Mouse (Mus musculus): Measurements from ENCODE around the gene Serpina3c. TPM values are rescaled to one million over a fixed set of nuclear protein-coding genes. Genes with fewer than 3 reads are reported as not detected.
A peak's percentile ranks its signal among the peaks of the same experiment; 100 is the strongest.
"Not testable (repeated sequence)": the region's sequence is repeated elsewhere in the genome, so short reads cannot be mapped to it uniquely, and the experiment has no call there.

Serpina3c gene
- polyA plus RNA-seq, 1 experiment from 2014 or later = 0.05 TPM

DNA sequence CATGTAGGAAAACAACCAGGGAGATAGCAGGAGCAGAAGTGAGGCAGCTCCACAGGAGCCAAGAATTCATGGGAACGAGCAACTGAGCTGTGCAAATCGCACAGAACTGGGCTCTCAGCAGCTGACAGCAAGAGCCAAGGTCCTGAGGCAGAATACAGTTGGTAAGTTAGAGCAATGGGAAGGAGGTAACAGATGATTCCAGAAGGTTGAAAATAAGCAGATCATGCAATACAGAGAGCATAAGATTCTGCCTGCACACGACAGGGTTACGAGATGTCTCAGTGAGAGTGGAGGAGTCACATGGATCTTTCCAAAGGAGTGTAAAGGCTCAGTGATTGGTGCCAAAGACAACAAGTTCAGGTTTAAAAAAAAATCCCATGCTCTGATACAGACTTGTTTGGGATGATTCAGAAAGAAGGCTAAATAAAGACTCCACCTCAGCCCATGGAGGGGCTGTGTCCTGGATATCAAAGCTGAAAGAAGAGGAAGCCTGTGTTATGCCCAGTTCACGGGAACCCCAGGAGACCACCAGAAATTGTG, 28.6 kb downstream of the Serpina3c start:
- H3K36me3 ChIP-seq (replicated peaks; ENCODE audit: insufficient read depth, low read length) = no peaks in the 10 kb centered on the region
- no peak for DNase-seq

GRCm38 (mm10) chr12:104123996-104124395, 29.7 kb downstream of the Serpina3c start:
- Histone ChIP-seq H3K27me3 (ENCODE audit: insufficient read depth, low read length) (no peaks in the 10 kb centered on the region), H3K4me2 (ENCODE audit: low read depth, low read length) (no peak overlapping the region), H3K4me1 (ENCODE audit: insufficient read depth) (no peaks in the 10 kb centered on the region), H3K36me3 (replicated peaks; ENCODE audit: insufficient read depth, low read length) (no peaks in the 10 kb centered on the region), H3K27ac (ENCODE audit: low read depth) (no peak overlapping the region), H3K4me3 (ENCODE audit: low read depth, low read length) (no peak overlapping the region), H3K9ac (replicated peaks) (no peak overlapping the region), H3K9me3 (ENCODE audit: low read length) (no peaks in the 10 kb centered on the region)
- no peak for ATAC-seq
- no peak for DNase-seq
- no peak for TF ChIP-seq EP300 (IDR thresholded peaks at IDR 0.05; ENCODE audit: low read depth)
- TF ChIP-seq CTCF (IDR thresholded peaks at IDR 0.05; ENCODE audit: low read depth) = no peak
- WGBS (ENCODE audit: insufficient replicate concordance) = 58% methylated on average over 2 of the region's 2 CpGs

More for the DNA sequence above, 28.6 kb downstream of the Serpina3c start:
- 0 out of 2 replicates have a peak, but pooled peaks cover 2% of the 10 kb centered on the region for H3K4me1 ChIP-seq (ENCODE audit: insufficient read depth)
- H3K9me3 ChIP-seq (ENCODE audit: low read length) = no peaks in the 10 kb centered on the region
- WGBS (ENCODE audit: insufficient replicate concordance) = 71% methylated on average over 5 of the region's 5 CpGs
- H3K9ac ChIP-seq (replicated peaks) = no peak overlapping the region
- no peaks in the 10 kb centered on the region for H3K27me3 ChIP-seq (ENCODE audit: insufficient read depth, low read length)
- no peak overlapping the region for H3K27ac ChIP-seq (ENCODE audit: low read depth)
- no peak overlapping the region for H3K4me3 ChIP-seq (ENCODE audit: low read depth, low read length)
- TF ChIP-seq CTCF (IDR thresholded peaks at IDR 0.05; ENCODE audit: low read depth) = no peak
- no peak for TF ChIP-seq EP300 (IDR thresholded peaks at IDR 0.05; ENCODE audit: low read depth)
- ATAC-seq = no peak
- H3K4me2 ChIP-seq (ENCODE audit: low read depth, low read length) = no peak overlapping the region

GRCm38 (mm10) chr12:104123097-104123496, 30.6 kb downstream of the Serpina3c start:
- Histone ChIP-seq H3K27me3 (ENCODE audit: insufficient read depth, low read length) (no peaks in the 10 kb centered on the region), H3K36me3 (replicated peaks; ENCODE audit: insufficient read depth, low read length) (no peaks in the 10 kb centered on the region), H3K9ac (replicated peaks) (no peak overlapping the region), H3K4me2 (ENCODE audit: low read depth, low read length) (no peak overlapping the region), H3K4me3 (ENCODE audit: low read depth, low read length) (no peak overlapping the region), H3K9me3 (ENCODE audit: low read length) (no peaks in the 10 kb centered on the region), H3K27ac (ENCODE audit: low read depth) (no peak overlapping the region), H3K4me1 (ENCODE audit: insufficient read depth) (no peaks in the 10 kb centered on the region)
- no peak for TF ChIP-seq CTCF (IDR thresholded peaks at IDR 0.05; ENCODE audit: low read depth)
- TF ChIP-seq EP300 (IDR thresholded peaks at IDR 0.05; ENCODE audit: low read depth) = no peak
- no peak for ATAC-seq
- no peak for DNase-seq
- 44% methylated on average over 1 of the region's 1 CpGs for WGBS (ENCODE audit: insufficient replicate concordance)

DNA sequence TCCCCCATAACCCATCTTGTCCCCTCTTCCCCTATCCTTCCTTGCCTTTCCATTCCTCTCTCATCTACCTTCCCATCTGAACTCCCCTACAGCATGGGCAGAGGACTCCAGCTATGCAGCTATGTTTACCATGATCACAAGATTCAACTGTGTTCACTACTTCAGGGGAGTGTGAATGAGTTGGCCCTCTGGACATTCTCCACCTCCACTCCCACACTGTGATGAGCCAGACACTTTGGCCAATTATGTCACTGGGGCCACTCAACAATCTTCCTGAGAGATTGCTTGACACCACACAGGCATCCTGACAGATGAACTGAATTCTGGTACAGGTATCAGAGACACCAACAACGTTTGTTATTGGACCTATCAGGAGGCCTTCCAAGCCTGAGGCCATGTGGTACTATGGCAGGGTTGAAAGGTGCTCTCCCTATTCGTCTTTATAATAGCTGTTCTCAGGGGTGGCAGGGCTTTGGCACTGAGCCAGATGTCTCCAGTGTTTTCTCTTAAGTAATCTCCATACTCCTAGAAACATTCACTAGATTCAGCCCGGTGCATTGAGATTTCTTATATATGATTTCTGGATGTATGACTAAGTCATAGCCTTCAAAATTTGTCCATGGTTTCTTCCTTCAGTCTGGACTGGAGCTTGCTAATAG, 38.6 kb downstream of the Serpina3c start:
- 52% methylated on average over 3 of the region's 3 CpGs for WGBS (ENCODE audit: insufficient replicate concordance)
- no peak for TF ChIP-seq CTCF (IDR thresholded peaks at IDR 0.05; ENCODE audit: low read depth)
- TF ChIP-seq EP300 (IDR thresholded peaks at IDR 0.05; ENCODE audit: low read depth) = no peak

DNA sequence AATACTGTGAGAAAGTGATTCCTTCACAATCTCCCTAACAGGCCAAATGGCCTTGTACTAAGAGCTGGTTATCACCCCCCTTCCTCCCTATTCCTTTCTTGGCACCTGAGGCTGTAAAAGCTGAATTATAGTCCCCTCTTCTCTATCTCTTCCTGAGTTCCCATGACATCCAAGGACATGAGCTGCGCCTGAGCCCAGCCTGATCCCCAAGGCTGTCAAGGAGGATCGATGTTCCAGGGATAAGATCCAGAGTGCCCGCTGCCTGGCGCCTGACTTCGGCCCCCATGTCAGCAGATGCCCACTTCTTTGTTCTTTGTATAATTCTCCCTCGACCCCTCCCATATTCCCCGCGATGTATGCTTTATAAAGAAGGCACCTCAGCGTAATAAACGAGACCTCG, 41.3 kb downstream of the Serpina3c start, which contains the start of gene Serpina3a:
Gene Serpina3a (plus strand): TSS at position 392 of the 400 bp plus-strand sequence.
- H3K27ac ChIP-seq (ENCODE audit: low read depth); H3K36me3 ChIP-seq (replicated peaks; ENCODE audit: insufficient read depth, low read length); DNase-seq; ATAC-seq; H3K9me3 ChIP-seq (ENCODE audit: low read length); H3K9ac ChIP-seq (replicated peaks); H3K27me3 ChIP-seq (ENCODE audit: insufficient read depth, low read length); H3K4me2 ChIP-seq (ENCODE audit: low read depth, low read length); H3K4me3 ChIP-seq (ENCODE audit: low read depth, low read length): not testable (repeated sequence)
- WGBS (ENCODE audit: insufficient replicate concordance) = 82% methylated on average over 11 of the region's 11 CpGs
- peaks cover 19% of the 10 kb centered on the region for H3K4me1 ChIP-seq (ENCODE audit: insufficient read depth)

More for the DNA sequence above, 38.6 kb downstream of the Serpina3c start:
- H3K36me3 ChIP-seq (replicated peaks; ENCODE audit: insufficient read depth, low read length) = no peaks in the 10 kb centered on the region
- no peaks in the 10 kb centered on the region for H3K27me3 ChIP-seq (ENCODE audit: insufficient read depth, low read length)
- H3K4me3 ChIP-seq (ENCODE audit: low read depth, low read length) = no peak overlapping the region
- H3K4me2 ChIP-seq (ENCODE audit: low read depth, low read length) = no peak overlapping the region
- no peak overlapping the region for H3K9ac ChIP-seq (replicated peaks)
- ATAC-seq = no peak
- no peak for DNase-seq
- peaks cover 4% of the 10 kb centered on the region; the same call in 1 of the 2 replicates for H3K4me1 ChIP-seq (ENCODE audit: insufficient read depth)
- no peak overlapping the region for H3K27ac ChIP-seq (ENCODE audit: low read depth)
- no peaks in the 10 kb centered on the region for H3K9me3 ChIP-seq (ENCODE audit: low read length)

DNA sequence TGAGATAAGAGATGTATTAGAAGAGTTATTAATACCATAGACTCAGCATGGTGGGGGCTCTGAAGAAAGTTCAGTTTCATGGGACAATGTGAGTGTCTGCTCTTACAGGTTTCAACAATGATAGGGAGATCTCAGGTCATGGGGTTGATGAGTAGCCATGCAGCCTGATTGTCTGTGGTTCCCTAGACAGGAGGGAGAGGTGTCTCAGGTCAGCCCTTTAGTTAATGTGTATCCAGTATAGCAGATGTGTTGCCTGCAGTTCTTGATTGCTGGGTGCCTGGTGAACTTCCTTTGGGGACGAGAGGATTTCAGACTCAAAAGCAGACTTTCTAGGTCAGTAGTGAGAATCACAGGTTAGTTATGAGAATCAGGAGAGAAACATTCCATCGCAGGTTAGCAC, 45.2 kb downstream of the Serpina3c start:
- no peak overlapping the region for H3K4me2 ChIP-seq (ENCODE audit: low read depth, low read length)
- no peak for DNase-seq
- no peak for TF ChIP-seq EP300 (IDR thresholded peaks at IDR 0.05; ENCODE audit: low read depth)
- TF ChIP-seq CTCF (IDR thresholded peaks at IDR 0.05; ENCODE audit: low read depth) = no peak
- H3K27ac ChIP-seq (ENCODE audit: low read depth) = peak overlapping the region; percentile 30; the same call in 1 of the 2 replicates
- no peaks in the 10 kb centered on the region for H3K36me3 ChIP-seq (replicated peaks; ENCODE audit: insufficient read depth, low read length)
- ATAC-seq = no peak
- H3K9ac ChIP-seq (replicated peaks) = no peak overlapping the region
- no peak overlapping the region for H3K4me3 ChIP-seq (ENCODE audit: low read depth, low read length)
- H3K9me3 ChIP-seq (ENCODE audit: low read length) = no peaks in the 10 kb centered on the region
- no peaks in the 10 kb centered on the region for H3K27me3 ChIP-seq (ENCODE audit: insufficient read depth, low read length)
- 49% methylated on average over 2 of the region's 2 CpGs for WGBS (ENCODE audit: insufficient replicate concordance)
- H3K4me1 ChIP-seq (ENCODE audit: insufficient read depth) = peaks cover 21% of the 10 kb centered on the region

Measured in liver, postnatal 0 days (tissue).